ENCODE assay signal across 8 mouse cellular contexts in the genomic region with DNA sequence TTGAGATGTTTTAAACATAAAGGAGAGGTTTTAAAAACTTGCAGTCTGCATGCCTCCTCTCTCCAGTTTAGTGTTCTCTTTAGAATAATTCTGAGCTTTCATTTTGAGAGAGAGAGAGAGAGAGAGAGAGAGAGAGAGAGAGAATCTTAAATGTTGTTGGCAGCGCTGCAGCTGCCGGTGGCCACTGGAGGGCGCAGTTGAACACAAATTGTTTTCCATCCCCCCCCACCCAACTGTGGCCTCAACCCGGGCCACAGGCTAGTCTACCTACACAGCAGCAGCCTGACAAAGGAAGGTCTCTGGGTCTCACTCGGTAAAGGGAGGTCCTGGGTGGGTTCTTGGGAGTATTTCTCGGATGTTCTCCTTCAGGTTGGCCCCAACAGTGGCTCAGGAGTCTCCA. TPM values are rescaled to one million over a fixed set of nuclear protein-coding genes. Genes with fewer than 3 reads are reported as not detected.
DNase-seq lines count a peak whose midpoint lies in the region; ATAC-seq lines count a peak whose summit lies in the region.

No protein-coding gene starts in this region.

- intact Hi-C loops in gastrocnemius, postnatal 14 days (cut with DNase I; ENCODE audit: low total_unique reads), result loop anchor here (10.0 kb wide), 1 partner anchor 724 kb away; no protein-coding TSS in a partner anchor
- intact Hi-C loops in left cerebral cortex, postnatal 4 days (cut with DNase I), result no loop called here

- H3K4me1 ChIP-seq in kidney, embryonic 14.5 days (ENCODE audit: control insufficient read depth, insufficient read depth, low read length), result no peaks in the 10 kb centered on the region

- DNase-seq in kidney, adult 9 months, result peak; percentile 19
- DNase-seq in NIH3T3 (ENCODE audit: low read depth), result peak; percentile 62
- DNase-seq in cerebellum, postnatal 10 days, result peak; percentile 88 to 93
- DNase-seq in gastrocnemius, postnatal 14 days, result peak; percentile 52
- peak; percentile 78 for DNase-seq in left cerebral cortex, postnatal 4 days
- peak; percentile 56 for DNase-seq in right cerebral cortex, adult 18-20 months
- DNase-seq in yolk sac, embryonic 10.5 days (ENCODE audit: low spot score), result no peak

- no peak overlapping the region for H3K4me3 ChIP-seq in kidney, embryonic 14.5 days (ENCODE audit: low read length)

- 12% methylated on average over 6 of the region's 6 CpGs for WGBS in kidney, embryonic 14.5 days

- ATAC-seq in kidney, embryonic 14.5 days (ENCODE audit: low FRiP score, low TSS enrichment), result no peak; the same call in 1 of the 2 replicates

- H3K27me3 ChIP-seq in kidney, embryonic 14.5 days (ENCODE audit: control insufficient read depth, insufficient read depth, low read length), result peaks cover 10% of the 10 kb centered on the region; the same call in 1 of the 2 replicates

- H3K9me3 ChIP-seq in kidney, embryonic 14.5 days (ENCODE audit: control insufficient read depth, low read length), result no peaks in the 10 kb centered on the region

- no peak overlapping the region for H3K4me2 ChIP-seq in kidney, embryonic 14.5 days (replicated peaks; ENCODE audit: low read depth, low read length)

- H3K27ac ChIP-seq in kidney, embryonic 14.5 days (ENCODE audit: low read depth, low read length), result no peak overlapping the region

- H3K9ac ChIP-seq in kidney, embryonic 14.5 days (ENCODE audit: low read depth, low read length), result no peak overlapping the region

- no peaks in the 10 kb centered on the region for H3K36me3 ChIP-seq in kidney, embryonic 14.5 days (ENCODE audit: control insufficient read depth, insufficient read depth, low read length)

RNA-seq across cellular contexts. Expression of gene Slc28a3, which starts 29.7 kb away (rescaled TPM):
- 0.08 TPM in 1 of 2 replicates, not detected in the other for polyA plus RNA-seq in kidney, embryonic 14.5 days (2014; fragmentation: Nextera tagmentation; extraction: Ambion mirVana)
- total RNA-seq in gastrocnemius, postnatal 14 days (2021), result not detected
- under 1 TPM in 1 of 2 experiments, not detected in 1; 0.24 TPM for total RNA-seq in left cerebral cortex, postnatal 4 days (2021)
